8 mouse cellular contexts compared by ENCODE assay signal in the genomic region with DNA sequence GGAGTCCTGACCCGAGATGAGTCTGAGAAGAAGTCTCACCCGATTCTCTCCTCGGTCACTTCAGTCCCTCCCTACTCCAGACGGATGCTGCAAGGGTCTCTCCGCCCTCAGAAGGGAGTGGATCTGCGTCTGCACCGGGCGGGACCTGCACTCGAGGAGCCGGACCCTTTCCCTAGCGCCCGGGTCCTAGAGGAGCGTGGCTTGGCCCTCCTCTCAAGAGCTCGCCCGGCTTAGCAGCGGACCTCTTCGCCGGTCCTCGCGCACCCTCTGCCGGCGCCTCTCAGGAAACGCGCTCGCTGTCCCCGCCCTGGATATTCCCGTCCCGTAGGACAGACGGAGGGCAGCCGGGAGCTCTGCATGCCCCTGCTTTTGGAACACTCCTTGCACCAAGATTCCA. TPM values are rescaled to one million over a fixed set of nuclear protein-coding genes. Genes with fewer than 3 reads are reported as not detected.
DNase-seq lines count a peak whose midpoint lies in the region; ATAC-seq lines count a peak whose summit lies in the region.

No protein-coding gene starts in this region.

- under 1% methylated on average over 30 of the region's 30 CpGs for WGBS in embryonic facial prominence, embryonic 15.5 days
- under 1% methylated on average over 30 of the region's 30 CpGs for WGBS in heart, embryonic 12.5 days
- under 1% methylated on average over 30 of the region's 30 CpGs for WGBS in kidney, embryonic 16.5 days
- WGBS in liver, embryonic 13.5 days (ENCODE audit: insufficient replicate concordance), result under 1% methylated on average over 30 of the region's 30 CpGs
- under 1% methylated on average over 30 of the region's 30 CpGs for WGBS in stomach, embryonic 14.5 days

- H3K4me1 ChIP-seq in embryonic facial prominence, embryonic 15.5 days, result peaks cover 27% of the 10 kb centered on the region
- H3K4me1 ChIP-seq in heart, embryonic 12.5 days (replicated peaks), result peaks cover 21% of the 10 kb centered on the region
- peaks cover 30% of the 10 kb centered on the region for H3K4me1 ChIP-seq in kidney, embryonic 16.5 days (ENCODE audit: insufficient read depth, low read length)
- H3K4me1 ChIP-seq in liver, embryonic 13.5 days (replicated peaks), result peaks cover 60% of the 10 kb centered on the region
- H3K4me1 ChIP-seq in stomach, embryonic 14.5 days (ENCODE audit: control insufficient read depth, insufficient read depth, low read length), result peaks cover 8% of the 10 kb centered on the region; the same call in 1 of the 2 replicates

- no peaks in the 10 kb centered on the region for H3K9me3 ChIP-seq in embryonic facial prominence, embryonic 15.5 days (replicated peaks)
- no peaks in the 10 kb centered on the region for H3K9me3 ChIP-seq in heart, embryonic 12.5 days (replicated peaks)
- H3K9me3 ChIP-seq in kidney, embryonic 16.5 days (ENCODE audit: low read length), result no peaks in the 10 kb centered on the region
- H3K9me3 ChIP-seq in liver, embryonic 13.5 days (replicated peaks), result no peaks in the 10 kb centered on the region; the same call in 1 of the 2 replicates
- no peaks in the 10 kb centered on the region for H3K9me3 ChIP-seq in stomach, embryonic 14.5 days (ENCODE audit: control insufficient read depth, low read depth, low read length)

- H3K9ac ChIP-seq in embryonic facial prominence, embryonic 15.5 days, result peak overlapping the region; percentile 31; the same call in 1 of the 2 replicates
- peak overlapping the region; percentile 39; the same call in 1 of the 2 replicates for H3K9ac ChIP-seq in heart, embryonic 12.5 days
- H3K9ac ChIP-seq in kidney, embryonic 16.5 days (replicated peaks; ENCODE audit: low read length), result peak overlapping the region; percentile 55; the same call in 1 of the 2 replicates
- H3K9ac ChIP-seq in liver, embryonic 13.5 days, result peak overlapping the region; percentile 50
- peak overlapping the region; percentile 30; the same call in 1 of the 2 replicates for H3K9ac ChIP-seq in stomach, embryonic 14.5 days (replicated peaks; ENCODE audit: low read depth, low read length)

- peak overlapping the region; percentile 96 for H3K4me2 ChIP-seq in embryonic facial prominence, embryonic 15.5 days (replicated peaks)
- peak overlapping the region; percentile 86 for H3K4me2 ChIP-seq in heart, embryonic 12.5 days
- peak overlapping the region; percentile 70 for H3K4me2 ChIP-seq in kidney, embryonic 16.5 days (replicated peaks; ENCODE audit: low read depth, low read length)
- peak overlapping the region; percentile 79 for H3K4me2 ChIP-seq in liver, embryonic 13.5 days
- H3K4me2 ChIP-seq in stomach, embryonic 14.5 days (replicated peaks; ENCODE audit: low read depth, low read length), result peak overlapping the region; percentile 96

- H3K27ac ChIP-seq in embryonic facial prominence, embryonic 15.5 days (replicated peaks), result no peak overlapping the region
- H3K27ac ChIP-seq in heart, embryonic 12.5 days (ENCODE audit: poor library complexity, severe bottlenecking), result no peak overlapping the region
- H3K27ac ChIP-seq in kidney, embryonic 16.5 days (ENCODE audit: low read length), result no peak overlapping the region
- H3K27ac ChIP-seq in liver, embryonic 13.5 days, result no peak overlapping the region
- H3K27ac ChIP-seq in stomach, embryonic 14.5 days (ENCODE audit: low read length), result no peak overlapping the region

- peaks cover 50% of the 10 kb centered on the region for H3K27me3 ChIP-seq in embryonic facial prominence, embryonic 15.5 days
- peaks cover 76% of the 10 kb centered on the region for H3K27me3 ChIP-seq in heart, embryonic 12.5 days (replicated peaks)
- H3K27me3 ChIP-seq in kidney, embryonic 16.5 days (ENCODE audit: insufficient read depth, low read length), result peaks cover 52% of the 10 kb centered on the region
- H3K27me3 ChIP-seq in liver, embryonic 13.5 days, result peaks cover 52% of the 10 kb centered on the region
- 0 out of 2 replicates have a peak, but pooled peaks cover 10% of the 10 kb centered on the region for H3K27me3 ChIP-seq in stomach, embryonic 14.5 days (ENCODE audit: control insufficient read depth, insufficient read depth, low read length)

- H3K4me3 ChIP-seq in embryonic facial prominence, embryonic 15.5 days (replicated peaks), result peak overlapping the region; percentile 46
- H3K4me3 ChIP-seq in heart, embryonic 12.5 days, result peak overlapping the region; percentile 43
- H3K4me3 ChIP-seq in kidney, embryonic 16.5 days (ENCODE audit: low read length), result peak overlapping the region; percentile 39
- peak overlapping the region; percentile 56 for H3K4me3 ChIP-seq in liver, embryonic 13.5 days (replicated peaks)
- peak overlapping the region; percentile 33 for H3K4me3 ChIP-seq in stomach, embryonic 14.5 days (ENCODE audit: low read depth, low read length)

- H3K36me3 ChIP-seq in embryonic facial prominence, embryonic 15.5 days, result no peaks in the 10 kb centered on the region
- no peaks in the 10 kb centered on the region for H3K36me3 ChIP-seq in heart, embryonic 12.5 days
- no peaks in the 10 kb centered on the region for H3K36me3 ChIP-seq in kidney, embryonic 16.5 days (ENCODE audit: insufficient read depth, low read length)
- no peaks in the 10 kb centered on the region for H3K36me3 ChIP-seq in liver, embryonic 13.5 days
- no peaks in the 10 kb centered on the region for H3K36me3 ChIP-seq in stomach, embryonic 14.5 days (ENCODE audit: control insufficient read depth, insufficient read depth, low read length)

- peak; percentile 80 to 84 for DNase-seq in B cell, adult 2 months
- DNase-seq in adrenal gland, postnatal 4 days (ENCODE audit: low spot score in 2 of 2), result peak; percentile 59 to 60
- DNase-seq in liver, embryonic 13.5 days, result peak; percentile 63
- DNase-seq in natural killer cell, adult 2 months (ENCODE audit: low spot score in 2 of 2), result peak; percentile 52 to 71

- peak; percentile 76 for ATAC-seq in embryonic facial prominence, embryonic 15.5 days (ENCODE audit: insufficient number of reproducible peaks, low FRiP score, low TSS enrichment, low read depth)
- ATAC-seq in heart, embryonic 12.5 days (ENCODE audit: insufficient number of reproducible peaks, low FRiP score), result peak; percentile 62
- peak; percentile 77 for ATAC-seq in kidney, embryonic 16.5 days (ENCODE audit: low FRiP score, low TSS enrichment)
- peak; percentile 25; the same call in 1 of the 2 replicates for ATAC-seq in liver, embryonic 13.5 days (ENCODE audit: low read depth)
- ATAC-seq in stomach, embryonic 14.5 days (ENCODE audit: insufficient number of reproducible peaks, insufficient read depth, low FRiP score, low read depth), result peak; percentile 62

RNA-seq across cellular contexts. Expression of gene Poll, which starts 15.4 kb away (rescaled TPM):
- 10 to 100 TPM; 11.5 to 12.3 TPM for total RNA-seq in adrenal gland, postnatal 4 days (2021)
- polyA plus RNA-seq in embryonic facial prominence, embryonic 15.5 days (2015; fragmentation: Nextera tagmentation; extraction: Ambion mirVana), result 14.4 and 15.5 TPM in 2 replicates
- 15.0 and 15.4 TPM in 2 replicates for polyA plus RNA-seq in heart, embryonic 12.5 days (2016; fragmentation: Nextera tagmentation; extraction: Ambion mirVana)
- polyA plus RNA-seq in kidney, embryonic 16.5 days (2015; fragmentation: Nextera tagmentation; extraction: Ambion mirVana), result 20.4 and 21.9 TPM in 2 replicates
- polyA plus RNA-seq in liver, embryonic 13.5 days (2015; fragmentation: Nextera tagmentation; extraction: Ambion mirVana), result 6.7 and 7.1 TPM in 2 replicates
- 12.2 and 12.5 TPM in 2 replicates for polyA plus RNA-seq in stomach, embryonic 14.5 days (2014; fragmentation: Nextera tagmentation; extraction: Ambion mirVana)

RNA-seq across cellular contexts. Expression of gene Gm17018, which starts 15.5 kb away (rescaled TPM):
- total RNA-seq in adrenal gland, postnatal 4 days (2021), result 10 to 100 TPM; 25.6 to 30.7 TPM
- polyA plus RNA-seq in embryonic facial prominence, embryonic 15.5 days (2015; fragmentation: Nextera tagmentation; extraction: Ambion mirVana), result 46.0 and 53.7 TPM in 2 replicates
- polyA plus RNA-seq in heart, embryonic 12.5 days (2016; fragmentation: Nextera tagmentation; extraction: Ambion mirVana), result 33.6 and 36.0 TPM in 2 replicates
- 52.4 and 52.9 TPM in 2 replicates for polyA plus RNA-seq in kidney, embryonic 16.5 days (2015; fragmentation: Nextera tagmentation; extraction: Ambion mirVana)
- 19.9 and 21.5 TPM in 2 replicates for polyA plus RNA-seq in liver, embryonic 13.5 days (2015; fragmentation: Nextera tagmentation; extraction: Ambion mirVana)
- polyA plus RNA-seq in stomach, embryonic 14.5 days (2014; fragmentation: Nextera tagmentation; extraction: Ambion mirVana), result 45.3 and 45.4 TPM in 2 replicates

Comparison
In these comparisons a context has a peak if more than half of its experiments do, and no peak if none do; other contexts are left out.
1. ATAC-seq: peak in every context shown above with its lines; median percentile 77 in kidney, embryonic 16.5 days; 76 in embryonic facial prominence, embryonic 15.5 days; 62 in heart, embryonic 12.5 days; 62 in stomach, embryonic 14.5 days; 25 in liver, embryonic 13.5 days.